Mouse (Mus musculus) liver, postnatal 0 days (tissue): ENCODE results near the gene Chrm3. TPM values are rescaled to one million over a fixed set of nuclear protein-coding genes. Genes with fewer than 3 reads are reported as not detected.
"Not testable (repeated sequence)": the region's sequence is repeated elsewhere in the genome, so short reads cannot be mapped to it uniquely, and the experiment has no call there.

ENCODE experiments used
- ATAC-seq: fragments of 200-750 bp; cut with Nextera tagmentation; 2 replicates; pipeline ENCODE4 v1.8.0; 2017; ENCODE audit warnings: mild to moderate bottlenecking, moderate library complexity
- DNase-seq: peaks from one replicate; pipeline ENCODE4 v3.0.0-alpha.2; 2016
- H3K27ac ChIP-seq: fragments of 300-500 bp; sonication (generic); 2 replicates; pipeline ENCODE4 v1.5.1; 2014; ENCODE audit warnings: antibody characterized with exemption, moderate library complexity, mild to moderate bottlenecking, low read depth
- H3K27me3 ChIP-seq: fragments of 300-500 bp; sonication (generic); 2 replicates; pipeline ENCODE4 v1.6.1; 2014; ENCODE audit warnings: low read length, control low read depth, mixed read lengths; ENCODE audit not compliant: insufficient read depth
- H3K36me3 ChIP-seq: fragments of 300-500 bp; sonication (generic); replicated peaks from 2 replicates; pipeline ENCODE4 v1.6.1; 2014; ENCODE audit warnings: mild to moderate bottlenecking, control low read depth, low read length, moderate library complexity, mixed read lengths; ENCODE audit not compliant: insufficient read depth
- H3K4me1 ChIP-seq: fragments of 300-500 bp; sonication (generic); 2 replicates; pipeline ENCODE4 v1.6.1; 2014; ENCODE audit warnings: antibody characterized with exemption, mild to moderate bottlenecking, control low read depth; ENCODE audit not compliant: insufficient read depth
- H3K4me2 ChIP-seq: fragments of 300-500 bp; sonication (generic); 2 replicates; pipeline ENCODE4 v1.6.1; 2014; ENCODE audit warnings: low read depth, mild to moderate bottlenecking, low read length, moderate library complexity, mixed read lengths
- H3K4me3 ChIP-seq: fragments of 300-500 bp; sonication (generic); 2 replicates; pipeline ENCODE4 v1.5.1; 2014; ENCODE audit warnings: low read depth, low read length
- H3K9ac ChIP-seq: fragments of 300-500 bp; sonication (generic); replicated peaks from 2 replicates; pipeline ENCODE4 v1.6.1; 2014; ENCODE audit warnings: mild to moderate bottlenecking, moderate library complexity
- H3K9me3 ChIP-seq: fragments of 300-500 bp; sonication (generic); 2 replicates; pipeline ENCODE4 v1.6.1; 2016; ENCODE audit warnings: mild to moderate bottlenecking, control low read depth, low read length, mixed read lengths
- CTCF ChIP-seq: sonication (generic); IDR thresholded peaks from 2 replicates; pipeline ENCODE4 v1.5.1; 2016; ENCODE audit warnings: antibody characterized with exemption, low read depth
- EP300 ChIP-seq: IDR thresholded peaks from 2 replicates; pipeline ENCODE4 v1.6.1; 2016; ENCODE audit warnings: antibody characterized with exemption, low read depth, mild to moderate bottlenecking
- WGBS: fragments of 180-500 bp; shearing (Covaris S2); extraction: QIAGEN DNeasy Blood & Tissue Kit; methylation state at CpG from one replicate; pipeline ENCODE4 v1.1.7; 2014; ENCODE audit not compliant: insufficient replicate concordance; 5-methylcytosine and 5-hydroxymethylcytosine counted together
- polyA plus RNA-seq: library from polyadenylated mRNA; unstranded; fragments of >200 nt; fragmentation: Nextera tagmentation; extraction: Ambion mirVana; gene quantifications from 2 replicates; pipeline ENCODE4 v1.2.1, GENCODE M21; 2015

Gene Chrm3
- polyA plus RNA-seq, result not detected in 2 replicates

- DNase-seq, result no peak
- H3K9ac ChIP-seq, result no peak within 1 kb of the TSS
- no peak for ATAC-seq
- no peaks in the 10 kb centered on the region for H3K36me3 ChIP-seq
- no peak for TF ChIP-seq CTCF
- no peak for TF ChIP-seq EP300
- no peaks in the 10 kb centered on the region for H3K4me1 ChIP-seq
- no peak within 1 kb of the TSS for H3K27ac ChIP-seq
- no peaks in the 10 kb centered on the region for H3K9me3 ChIP-seq
- H3K4me3 ChIP-seq, result peak within 1 kb of the TSS; percentile 2
- peaks cover 28% of the 10 kb centered on the region for H3K27me3 ChIP-seq
- WGBS, result 5% methylated on average over 18 of the region's 18 CpGs
- H3K4me2 ChIP-seq, result peak within 1 kb of the TSS; percentile 47
These were observed at the start of gene Chrm3 for GRCm38 (mm10) chr13:10360777-10361176. Gene Chrm3, minus strand, starts transcription at chr13:10360847.

DNA sequence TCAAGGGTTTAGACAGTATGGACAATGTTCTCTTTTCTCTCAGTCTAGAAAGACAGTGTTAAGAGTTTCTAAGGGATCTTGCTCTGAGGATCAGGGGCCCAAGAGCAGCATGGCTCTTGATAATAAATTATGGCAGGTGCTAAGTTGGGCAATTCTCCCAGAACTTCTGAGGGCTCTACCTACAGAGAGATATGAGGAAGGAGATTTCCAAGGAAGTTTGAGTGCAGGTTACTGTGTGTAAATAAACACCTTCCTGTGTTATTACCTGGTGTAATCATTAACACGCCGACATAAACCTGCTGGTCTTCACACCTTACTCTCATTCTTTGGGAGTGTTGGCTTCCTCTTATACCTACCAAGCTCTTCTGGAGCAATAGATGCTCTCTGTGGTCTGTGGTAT lies 33.7 kb upstream of the Chrm3 start:
- 84% methylated on average over 2 of the region's 2 CpGs for WGBS
- DNase-seq, result no peak
- no peak for TF ChIP-seq EP300
- TF ChIP-seq CTCF, result no peak

GRCm38 (mm10) chr13:10375487-10375886 lies 14.8 kb upstream of the Chrm3 start:
- DNase-seq, H3K4me3 ChIP-seq, H3K9me3 ChIP-seq, ATAC-seq, H3K27ac ChIP-seq, H3K4me1 ChIP-seq, H3K4me2 ChIP-seq, H3K27me3 ChIP-seq, H3K9ac ChIP-seq, H3K36me3 ChIP-seq: not testable (repeated sequence)

More for the DNA sequence above, 33.7 kb upstream of the Chrm3 start:
- H3K9ac ChIP-seq, result no peak overlapping the region
- H3K27ac ChIP-seq, result no peak overlapping the region
- ATAC-seq, result no peak
- no peak overlapping the region for H3K4me3 ChIP-seq
- no peaks in the 10 kb centered on the region for H3K36me3 ChIP-seq
- H3K4me1 ChIP-seq, result no peaks in the 10 kb centered on the region
- H3K4me2 ChIP-seq, result no peak overlapping the region
- no peaks in the 10 kb centered on the region for H3K27me3 ChIP-seq
- no peaks in the 10 kb centered on the region for H3K9me3 ChIP-seq

DNA sequence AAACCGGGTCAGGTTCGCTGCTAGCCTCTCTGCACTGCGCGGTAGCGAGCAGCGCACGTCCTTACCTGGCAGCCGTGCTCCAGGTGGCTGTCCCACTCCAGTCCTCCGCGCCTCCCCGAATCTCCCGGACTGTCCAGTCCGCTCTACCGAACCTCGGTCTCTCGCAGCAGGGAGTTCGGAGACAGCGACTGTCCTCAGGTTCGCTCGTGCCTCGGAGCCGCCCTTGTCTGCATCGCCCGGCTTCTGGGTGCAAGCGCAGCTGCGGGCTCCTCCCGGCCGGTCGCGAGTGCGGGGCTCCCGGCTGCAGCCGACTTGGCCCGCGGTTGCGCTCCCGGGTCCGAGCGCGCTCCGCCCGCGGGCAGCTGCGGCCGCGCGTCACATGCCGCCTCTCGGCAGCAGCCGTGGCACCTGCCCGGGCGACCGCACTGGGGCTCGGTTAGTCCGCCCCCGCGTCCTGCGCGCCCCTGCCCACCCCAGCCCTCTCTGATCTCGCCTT lies 400 bp downstream of the Chrm3 start:
- TF ChIP-seq CTCF, result no peak
- TF ChIP-seq EP300, result no peak
- ATAC-seq (no peak), DNase-seq (no peak)
- H3K9me3 ChIP-seq, result no peaks in the 10 kb centered on the region
- under 1% methylated on average over 59 of the region's 60 CpGs for WGBS
- peak overlapping the region; percentile 2 for H3K4me3 ChIP-seq
- H3K36me3 ChIP-seq, result no peaks in the 10 kb centered on the region
- peaks cover 28% of the 10 kb centered on the region for H3K27me3 ChIP-seq
- H3K9ac ChIP-seq, result no peak overlapping the region
- no peaks in the 10 kb centered on the region for H3K4me1 ChIP-seq
- peak overlapping the region; percentile 47 for H3K4me2 ChIP-seq
- H3K27ac ChIP-seq, result no peak overlapping the region

DNA sequence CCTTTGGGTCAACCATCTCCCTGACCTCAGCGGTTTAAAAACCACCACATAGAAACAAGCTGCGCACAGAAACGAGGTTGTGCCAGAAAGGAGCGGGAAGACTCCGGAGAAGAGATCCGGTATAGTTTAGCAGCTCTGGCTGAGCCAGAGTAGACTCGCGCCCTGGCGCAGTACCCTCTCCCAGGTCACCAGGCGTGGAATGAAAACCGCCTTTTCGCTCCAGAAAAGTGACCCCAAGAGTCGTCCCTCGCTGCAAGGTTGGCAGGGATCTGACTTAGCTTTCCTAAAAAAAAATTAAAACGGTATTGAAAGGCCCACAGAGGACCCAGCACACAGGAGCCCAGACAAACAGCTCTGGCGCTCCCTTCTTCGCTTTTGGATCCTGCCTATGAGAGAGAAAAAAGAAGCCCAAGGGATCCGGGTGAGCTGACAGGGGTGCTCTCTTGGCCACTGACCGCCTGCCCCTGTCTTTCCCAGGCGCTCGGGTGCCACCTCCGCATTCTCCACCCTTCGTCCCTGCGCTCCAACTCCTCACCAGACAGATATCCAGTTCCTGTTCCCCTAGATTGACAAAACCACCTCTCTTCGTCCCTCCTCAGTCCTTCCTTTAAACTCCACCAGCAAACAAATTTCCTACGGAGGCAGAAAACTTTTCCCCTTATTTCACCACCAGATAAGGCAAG lies 990 bp downstream of the Chrm3 start:
- Histone ChIP-seq H3K36me3 (no peaks in the 10 kb centered on the region), H3K4me1 (no peaks in the 10 kb centered on the region), H3K9ac (no peak overlapping the region), H3K4me2 (peak overlapping the region; percentile 47), H3K27me3 (peaks cover 28% of the 10 kb centered on the region), H3K4me3 (peak overlapping the region; percentile 2), H3K9me3 (no peaks in the 10 kb centered on the region), H3K27ac (no peak overlapping the region)
- no peak for TF ChIP-seq EP300
- no peak for TF ChIP-seq CTCF
- no peak for DNase-seq
- ATAC-seq, result no peak
- WGBS, result 5% methylated on average over 26 of the region's 26 CpGs

- H3K4me3 ChIP-seq, result no peak overlapping the region
- H3K4me1 ChIP-seq, result no peaks in the 10 kb centered on the region
- H3K9me3 ChIP-seq, result no peaks in the 10 kb centered on the region
- H3K9ac ChIP-seq, result no peak overlapping the region
- WGBS, result 60% methylated on average over 5 of the region's 5 CpGs
- H3K4me2 ChIP-seq, result no peak overlapping the region
- H3K27ac ChIP-seq, result no peak overlapping the region
- no peak for TF ChIP-seq CTCF
- no peak for TF ChIP-seq EP300
- H3K27me3 ChIP-seq, result peaks cover 22% of the 10 kb centered on the region
- DNase-seq, result no peak
- no peaks in the 10 kb centered on the region for H3K36me3 ChIP-seq
- ATAC-seq, result no peak
These were observed 4.9 kb downstream of the Chrm3 start for GRCm38 (mm10) chr13:10355796-10356195.
